Mouse (Mus musculus): Measurements from ENCODE around the gene Nfe2l3. TPM values are rescaled to one million over a fixed set of nuclear protein-coding genes. Genes with fewer than 3 reads are reported as not detected.

Nfe2l3 gene
- total and polyA plus RNA-seq, 3 experiments, result 0.14 to 0.17 TPM; not detected in 1

DNA sequence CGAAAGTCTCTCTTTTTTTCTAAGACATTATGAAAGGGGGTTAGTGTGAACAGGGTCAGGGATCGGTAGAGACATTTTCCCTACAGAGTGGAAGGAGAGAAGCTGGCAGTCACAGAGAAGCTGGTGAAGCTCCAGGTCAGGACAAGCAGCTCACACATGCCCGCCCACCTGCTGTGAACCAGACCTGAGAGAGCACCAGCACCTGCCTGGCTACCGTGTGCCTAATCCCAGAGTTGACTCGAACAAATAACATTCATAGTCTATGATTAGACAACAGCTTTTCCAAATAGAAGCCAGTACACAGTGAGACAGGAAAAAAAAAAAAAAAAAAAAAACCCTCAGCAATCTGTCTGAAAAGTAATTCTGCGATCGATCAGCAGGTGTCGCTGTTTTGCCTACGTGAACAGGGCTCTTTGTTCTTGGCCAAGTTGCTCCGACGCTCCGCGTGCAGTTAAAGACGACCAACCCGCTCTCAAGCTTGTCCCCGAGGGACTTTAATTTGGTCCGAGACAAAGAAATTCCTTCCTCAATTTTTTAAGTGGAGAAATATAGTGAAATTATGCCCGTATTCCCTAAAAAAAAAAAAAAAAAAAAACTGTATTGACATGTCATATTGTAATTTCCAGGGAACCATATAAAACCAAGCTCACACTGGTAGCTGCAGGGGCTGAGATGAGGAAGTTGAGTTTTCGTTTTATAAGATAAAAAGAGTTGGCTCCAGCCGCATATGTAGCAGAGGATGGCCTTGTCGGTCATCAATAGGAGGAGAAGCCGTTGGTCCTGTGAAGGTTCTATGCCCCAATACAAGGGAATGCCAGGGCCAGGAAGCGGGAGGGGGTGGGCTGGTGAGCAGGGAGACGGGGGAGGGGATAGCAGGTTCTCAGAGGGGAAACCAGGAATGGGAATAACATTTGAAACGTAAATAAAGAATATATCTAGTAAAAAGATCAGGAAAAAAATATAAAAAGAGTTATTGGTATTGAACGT is 48.4 kb upstream of the Nfe2l3 start (continued):
- TF ChIP-seq JUND (conservative IDR thresholded peaks at IDR 0.05; ENCODE audit: low read depth, low read length) (no peak), PAX5 (IDR thresholded peaks at IDR 0.05; ENCODE audit: low read length) (no peak), MAFK (IDR thresholded peaks at IDR 0.05; ENCODE audit: insufficient replicate concordance, low read length) (no peak), ZNF384 (IDR thresholded peaks at IDR 0.05; ENCODE audit: low read depth, low read length) (peak; percentile 99), CHD1 (IDR thresholded peaks at IDR 0.05; ENCODE audit: low read depth, low read length) (no peak), USF1 (IDR thresholded peaks at IDR 0.05; ENCODE audit: low read depth, low read length) (no peak), TBP (conservative IDR thresholded peaks at IDR 0.05; ENCODE audit: low read depth, low read length) (no peak), NRF1 (IDR thresholded peaks at IDR 0.05; ENCODE audit: low read depth, low read length) (no peak)

DNA sequence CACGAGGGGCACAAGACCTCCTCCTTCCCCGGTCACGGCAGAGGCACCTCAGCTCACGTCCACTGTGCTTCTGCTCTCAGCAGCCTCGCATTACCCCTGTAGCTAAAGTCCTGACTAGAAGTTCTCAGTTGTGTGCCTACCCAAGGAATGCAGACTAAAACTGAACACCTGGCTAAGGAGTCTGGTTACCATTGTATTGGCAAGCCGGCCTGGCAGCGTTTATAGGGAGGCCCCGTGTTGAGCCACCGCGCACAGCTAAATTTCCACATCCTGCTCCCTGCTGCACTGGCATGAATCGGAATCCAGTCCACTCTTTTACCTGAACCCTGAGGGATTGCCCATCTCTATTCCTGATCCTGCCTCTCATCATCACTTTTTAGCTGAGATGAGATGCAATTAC is 42.0 kb upstream of the Nfe2l3 start:
- peaks cover 3% of the 10 kb centered on the region for H3K9me3 ChIP-seq (replicated peaks; ENCODE audit: low read length)
- TF ChIP-seq SMC3 (IDR thresholded peaks at IDR 0.05; ENCODE audit: low read depth, low read length), result no peak
- no peak for TF ChIP-seq RCOR1 (conservative IDR thresholded peaks at IDR 0.05; ENCODE audit: low read depth, low read length)
- DNase-seq (ENCODE audit: extremely low read depth), result no peak
- H3K27me3 ChIP-seq (replicated peaks), result no peaks in the 10 kb centered on the region
- H3K4me1 ChIP-seq (ENCODE audit: control insufficient read depth in 1 of 2, insufficient read depth in 2 of 2), result peaks cover 1 to 9% of the 10 kb centered on the region in 2 experiments; a peak in 2 of 4 replicates
- dilution Hi-C loops (cut with MboI; ENCODE audit: extremely low pct_ligation_motif_present, extremely low pct_unique_long_range_greater_than_20kb, low sequenced_read_pairs), result no loop called here
- H3K4me2 ChIP-seq (ENCODE audit: insufficient read depth, low read depth, poor library complexity, severe bottlenecking), result no peak overlapping the region
- in situ Hi-C loops (cut with MboI; ENCODE audit: low pct_ligation_motif_present, low pct_unique_long_range_greater_than_20kb, low sequenced_read_pairs), result loop anchor here (25.0 kb wide), 2 partner anchors 197 to 472 kb away; no protein-coding TSS in a partner anchor
- H3K4me3 ChIP-seq (replicated peaks in 1 of 3; ENCODE audit: low read depth in 2 of 3, low read length in 2 of 3, poor library complexity in 1 of 3), result no peak overlapping the region
- H3K27ac ChIP-seq (ENCODE audit: insufficient read depth, low read depth), result no peak overlapping the region
- H3K36me3 ChIP-seq (replicated peaks in 1 of 2; ENCODE audit: control insufficient read depth in 1 of 2, insufficient read depth in 1 of 2, low read length in 1 of 2), result no peaks in the 10 kb centered on the region
- no peak overlapping the region for H3K9ac ChIP-seq (ENCODE audit: insufficient read depth, low read depth)
- H3K79me2 ChIP-seq (replicated peaks; ENCODE audit: control insufficient read depth, extremely low read depth, insufficient read depth, poor library complexity, severe bottlenecking), result no peaks in the 10 kb centered on the region

DNA sequence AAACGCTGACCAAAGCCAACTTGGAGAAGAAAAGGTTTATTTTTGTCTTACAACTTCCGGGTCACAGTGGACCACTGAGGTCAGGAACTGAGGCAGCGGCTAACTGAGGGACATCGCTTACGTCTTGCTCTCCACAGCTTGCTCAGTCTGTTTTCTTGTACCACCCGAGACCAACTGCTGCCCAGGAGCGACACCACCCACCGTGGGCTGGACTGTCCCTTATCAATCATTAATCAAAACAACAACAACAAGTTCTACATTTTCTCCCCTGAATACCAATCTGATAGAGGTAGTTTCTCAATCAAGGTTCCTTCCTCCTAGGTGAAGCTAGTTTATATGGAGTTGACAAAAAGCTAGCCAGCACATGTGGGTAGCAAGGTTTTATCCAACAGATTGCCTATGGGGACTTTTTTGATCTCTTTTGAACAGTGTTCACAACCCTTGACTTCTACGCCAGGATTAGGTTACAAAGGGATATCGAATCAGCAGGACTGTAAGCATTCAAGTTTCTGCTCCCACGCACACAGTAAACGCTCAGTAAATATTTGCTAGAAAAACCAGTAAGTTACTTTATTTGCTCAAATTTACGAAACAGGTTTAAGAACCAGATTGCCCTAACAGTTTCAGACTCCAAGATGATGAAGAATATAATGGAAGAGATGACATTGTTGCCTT is 40.5 kb upstream of the Nfe2l3 start:
- Histone ChIP-seq H3K4me3 (replicated peaks in 1 of 3; ENCODE audit: low read depth in 2 of 3, low read length in 2 of 3, poor library complexity in 1 of 3) (no peak overlapping the region), H3K36me3 (replicated peaks in 1 of 2; ENCODE audit: control insufficient read depth in 1 of 2, insufficient read depth in 1 of 2, low read length in 1 of 2) (no peaks in the 10 kb centered on the region), H3K9me3 (replicated peaks; ENCODE audit: low read length) (peaks cover 3% of the 10 kb centered on the region), H3K4me2 (ENCODE audit: insufficient read depth, low read depth, poor library complexity, severe bottlenecking) (no peak overlapping the region), H3K4me1 (ENCODE audit: control insufficient read depth in 1 of 2, insufficient read depth in 2 of 2) (peaks cover 3 to 14% of the 10 kb centered on the region in 2 experiments; a peak in 2 of 4 replicates), H3K9ac (ENCODE audit: insufficient read depth, low read depth) (no peak overlapping the region), H3K27me3 (replicated peaks) (no peaks in the 10 kb centered on the region), H3K79me2 (replicated peaks; ENCODE audit: control insufficient read depth, extremely low read depth, insufficient read depth, poor library complexity, severe bottlenecking) (no peaks in the 10 kb centered on the region), H3K27ac (ENCODE audit: insufficient read depth, low read depth) (no peak overlapping the region)
- DNase-seq (ENCODE audit: extremely low read depth), result no peak
- in situ Hi-C loops (cut with MboI; ENCODE audit: low pct_ligation_motif_present, low pct_unique_long_range_greater_than_20kb, low sequenced_read_pairs), result loop anchor here (25.0 kb wide), 2 partner anchors 195 to 470 kb away; no protein-coding TSS in a partner anchor
- dilution Hi-C loops (cut with MboI; ENCODE audit: extremely low pct_ligation_motif_present, extremely low pct_unique_long_range_greater_than_20kb, low sequenced_read_pairs), result no loop called here
- no peak for TF ChIP-seq RCOR1 (conservative IDR thresholded peaks at IDR 0.05; ENCODE audit: low read depth, low read length)
- no peak for TF ChIP-seq TBP (conservative IDR thresholded peaks at IDR 0.05; ENCODE audit: low read depth, low read length)
- no peak for TF ChIP-seq CHD2 (IDR thresholded peaks at IDR 0.05; ENCODE audit: low read length)
- no peak for TF ChIP-seq UBTF (IDR thresholded peaks at IDR 0.05; ENCODE audit: low read depth, low read length)
- TF ChIP-seq MAX (IDR thresholded peaks at IDR 0.05; ENCODE audit: low read length), result no peak
- TF ChIP-seq E2F4 (IDR thresholded peaks at IDR 0.05; ENCODE audit: insufficient replicate concordance, low read depth, low read length), result no peak
- TF ChIP-seq JUND (conservative IDR thresholded peaks at IDR 0.05; ENCODE audit: low read depth, low read length), result no peak
- TF ChIP-seq SMC3 (IDR thresholded peaks at IDR 0.05; ENCODE audit: low read depth, low read length), result no peak
- TF ChIP-seq MYC (IDR thresholded peaks at IDR 0.05; ENCODE audit: low read depth, low read length), result no peak
- no peak for TF ChIP-seq MAZ (IDR thresholded peaks at IDR 0.05; ENCODE audit: low read depth, low read length)
- TF ChIP-seq MAFK (IDR thresholded peaks at IDR 0.05; ENCODE audit: insufficient replicate concordance, low read length), result no peak
- no peak for TF ChIP-seq TCF12 (IDR thresholded peaks at IDR 0.05; ENCODE audit: low read depth, low read length)
- no peak for TF ChIP-seq ZNF384 (IDR thresholded peaks at IDR 0.05; ENCODE audit: low read depth, low read length)

All from CH12.LX (cell line).